Mouse (Mus musculus) intestine, postnatal 0 days (tissue): Measurements from ENCODE around the gene Fgfr2. TPM values are rescaled to one million over a fixed set of nuclear protein-coding genes. Genes with fewer than 3 reads are reported as not detected.

ENCODE experiments used
- ATAC-seq: fragments of 200-750 bp; cut with Nextera tagmentation; 2 replicates; pipeline ENCODE4 v1.8.0; 2017; ENCODE audit warnings: mild to moderate bottlenecking, moderate TSS enrichment, moderate library complexity
- H3K27ac ChIP-seq: fragments of 300-500 bp; sonication (generic); 2 replicates; pipeline ENCODE4 v1.5.1; 2014; ENCODE audit warnings: mild to moderate bottlenecking, low read depth, low read length, moderate library complexity
- H3K27me3 ChIP-seq: fragments of 300-500 bp; sonication (generic); replicated peaks from 2 replicates; pipeline ENCODE4 v1.6.1; 2014; ENCODE audit warnings: low read length, mixed read lengths; ENCODE audit not compliant: control insufficient read depth, insufficient read depth
- H3K36me3 ChIP-seq: fragments of 300-500 bp; sonication (generic); 2 replicates; pipeline ENCODE4 v1.6.1; 2014; ENCODE audit warnings: mild to moderate bottlenecking, moderate library complexity; ENCODE audit not compliant: control insufficient read depth, insufficient read depth
- H3K4me1 ChIP-seq: fragments of 300-500 bp; sonication (generic); replicated peaks from 2 replicates; pipeline ENCODE4 v1.6.1; 2014; ENCODE audit warnings: antibody characterized with exemption, low read length, mixed read lengths; ENCODE audit not compliant: control insufficient read depth, insufficient read depth
- H3K4me2 ChIP-seq: fragments of 300-500 bp; sonication (generic); replicated peaks from 2 replicates; pipeline ENCODE4 v1.6.1; 2014; ENCODE audit warnings: low read depth, mild to moderate bottlenecking, moderate library complexity
- H3K4me3 ChIP-seq: fragments of 300-500 bp; sonication (generic); 2 replicates; pipeline ENCODE4 v1.5.1; 2014; ENCODE audit warnings: low read depth, low read length
- H3K9ac ChIP-seq: fragments of 300-500 bp; sonication (generic); 2 replicates; pipeline ENCODE4 v1.6.1; 2014; ENCODE audit warnings: mild to moderate bottlenecking, low read depth, low read length
- H3K9me3 ChIP-seq: fragments of 300-500 bp; sonication (generic); 2 replicates; pipeline ENCODE4 v1.6.1; 2016; ENCODE audit warnings: mixed run types; ENCODE audit not compliant: control insufficient read depth
- CTCF ChIP-seq: sonication (generic); IDR thresholded peaks from 2 replicates; pipeline ENCODE4 v1.5.1; 2016; ENCODE audit warnings: low read depth, mild to moderate bottlenecking, control low read depth, antibody characterized with exemption, moderate library complexity
- WGBS: fragments of 180-500 bp; shearing (Covaris S2); extraction: QIAGEN DNeasy Blood & Tissue Kit; methylation state at CpG from one replicate; pipeline ENCODE4 v1.1.7; 2014; 5-methylcytosine and 5-hydroxymethylcytosine counted together
- polyA plus RNA-seq: library from polyadenylated mRNA; unstranded; fragments of >200 nt; fragmentation: Nextera tagmentation; extraction: Ambion mirVana; gene quantifications from 2 replicates; pipeline ENCODE4 v1.2.1, GENCODE M21; 2015

The Fgfr2 gene
- polyA plus RNA-seq, 1 experiment from 2014 or later = 29.5 TPM

DNA sequence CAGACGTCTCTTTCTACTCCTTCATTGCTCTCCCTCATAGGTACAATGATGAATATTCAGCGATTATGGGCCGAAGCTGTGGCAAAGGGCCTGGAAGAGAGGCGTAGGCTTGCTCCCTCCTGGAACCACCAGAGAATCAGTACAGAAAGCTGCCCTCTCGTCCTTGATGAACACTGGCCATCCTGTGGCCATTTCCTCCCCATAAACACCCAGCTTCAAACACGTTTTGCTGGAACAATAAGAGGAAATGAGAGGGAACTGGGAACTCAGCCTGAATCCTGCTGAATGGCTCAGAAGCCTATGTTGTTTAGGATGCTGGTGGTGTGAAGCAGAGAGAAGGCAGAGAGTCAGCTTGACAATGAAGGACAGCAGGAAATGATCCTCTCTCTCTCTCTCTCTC lies 784.8 kb downstream of the Fgfr2 start:
- ATAC-seq = no peak
- Histone ChIP-seq H3K4me3 (no peak overlapping the region), H3K27ac (peak overlapping the region; percentile 3; the same call in 1 of the 2 replicates), H3K4me1 (no peaks in the 10 kb centered on the region), H3K9ac (no peak overlapping the region), H3K27me3 (no peaks in the 10 kb centered on the region), H3K36me3 (no peaks in the 10 kb centered on the region), H3K4me2 (no peak overlapping the region), H3K9me3 (no peaks in the 10 kb centered on the region)
- WGBS = 68% methylated on average over 6 of the region's 6 CpGs
- no peak for TF ChIP-seq CTCF

DNA sequence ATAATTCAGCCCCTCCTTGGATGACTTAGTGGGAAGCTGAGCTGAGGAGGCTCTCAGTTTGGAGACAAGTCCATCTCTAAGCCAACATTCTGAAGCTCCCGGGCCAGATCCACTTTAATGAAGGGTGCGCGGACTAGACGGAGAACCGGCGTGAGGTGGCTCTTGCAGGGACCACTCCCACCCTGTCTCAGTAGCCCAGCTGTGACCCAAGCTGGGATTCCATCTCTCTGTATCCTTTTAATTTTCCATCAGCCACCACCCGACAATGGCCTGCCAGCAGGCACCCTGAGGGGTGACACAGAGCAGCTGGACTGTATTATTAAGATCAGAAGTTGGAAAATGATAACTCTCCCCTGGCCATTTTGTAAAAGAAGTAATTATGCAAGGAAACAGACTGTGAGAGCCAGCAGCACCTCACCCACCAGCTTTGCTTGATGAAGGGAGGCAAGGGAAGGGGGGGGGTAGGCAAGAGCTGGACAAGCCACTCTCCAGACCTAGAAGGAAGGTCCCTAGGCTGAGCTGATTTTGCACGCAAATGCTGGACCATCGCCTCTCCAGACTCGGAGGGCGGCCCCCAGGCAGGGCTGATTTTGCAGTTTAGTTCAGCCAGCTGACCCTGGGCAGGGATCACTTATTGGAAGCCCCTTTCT lies 785.8 kb downstream of the Fgfr2 start:
- Histone ChIP-seq H3K27ac (no peak overlapping the region), H3K4me1 (no peaks in the 10 kb centered on the region), H3K9ac (no peak overlapping the region), H3K4me3 (no peak overlapping the region), H3K27me3 (no peaks in the 10 kb centered on the region), H3K9me3 (no peaks in the 10 kb centered on the region), H3K36me3 (no peaks in the 10 kb centered on the region), H3K4me2 (no peak overlapping the region)
- ATAC-seq = no peak
- TF ChIP-seq CTCF = no peak
- WGBS = 77% methylated on average over 11 of the region's 11 CpGs

DNA sequence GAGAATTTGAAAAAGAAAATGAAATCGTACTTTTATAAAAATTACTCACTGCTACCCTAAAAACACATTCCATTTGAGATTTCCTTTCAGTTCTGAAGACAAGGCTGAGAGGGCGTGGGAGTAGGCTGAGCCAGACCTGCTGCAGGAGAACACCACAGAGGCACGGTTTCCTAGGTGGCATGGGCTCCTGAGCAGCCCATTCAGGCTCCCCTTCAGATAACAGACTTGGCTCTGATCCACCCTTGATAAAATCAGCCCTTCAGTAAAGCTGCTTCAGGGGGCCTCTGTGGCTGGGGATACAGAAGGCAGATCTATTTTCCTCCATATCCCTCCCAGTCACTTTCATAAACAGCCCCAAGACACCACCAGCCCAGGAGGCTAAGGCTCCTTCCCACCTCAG lies 786.4 kb downstream of the Fgfr2 start:
- H3K4me2 ChIP-seq = no peak overlapping the region
- 51% methylated on average over 3 of the region's 3 CpGs for WGBS
- H3K36me3 ChIP-seq = no peaks in the 10 kb centered on the region
- no peak for ATAC-seq
- no peaks in the 10 kb centered on the region for H3K27me3 ChIP-seq
- H3K4me1 ChIP-seq = no peaks in the 10 kb centered on the region
- no peak for TF ChIP-seq CTCF
- no peak overlapping the region for H3K4me3 ChIP-seq
- H3K27ac ChIP-seq = no peak overlapping the region
- H3K9ac ChIP-seq = no peak overlapping the region
- H3K9me3 ChIP-seq = no peaks in the 10 kb centered on the region

DNA sequence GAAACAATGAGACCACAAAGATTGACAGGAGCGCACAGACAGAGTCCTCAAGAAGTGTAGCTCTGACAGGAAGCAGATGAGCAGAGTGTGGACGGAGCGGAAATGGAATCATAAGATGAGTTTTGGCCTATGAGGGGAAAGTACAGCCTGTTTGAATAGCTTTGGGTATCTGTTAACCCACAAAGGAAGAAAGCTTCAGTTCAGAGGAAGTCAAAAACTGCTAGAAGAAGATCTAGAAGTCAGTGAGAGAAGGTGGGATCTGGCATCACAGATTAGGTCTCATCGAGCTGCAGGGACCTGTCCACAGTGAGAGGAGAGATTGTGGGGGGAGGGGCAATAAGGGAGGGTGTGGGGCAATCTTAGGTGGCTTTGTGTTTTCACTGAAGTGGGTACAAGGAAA lies 787.8 kb downstream of the Fgfr2 start:
- Histone ChIP-seq H3K4me1 (no peaks in the 10 kb centered on the region), H3K4me3 (no peak overlapping the region), H3K9ac (no peak overlapping the region), H3K27ac (no peak overlapping the region), H3K9me3 (no peaks in the 10 kb centered on the region), H3K4me2 (no peak overlapping the region), H3K36me3 (no peaks in the 10 kb centered on the region), H3K27me3 (no peaks in the 10 kb centered on the region)
- TF ChIP-seq CTCF = no peak
- 88% methylated on average over 4 of the region's 4 CpGs for WGBS
- no peak for ATAC-seq

DNA sequence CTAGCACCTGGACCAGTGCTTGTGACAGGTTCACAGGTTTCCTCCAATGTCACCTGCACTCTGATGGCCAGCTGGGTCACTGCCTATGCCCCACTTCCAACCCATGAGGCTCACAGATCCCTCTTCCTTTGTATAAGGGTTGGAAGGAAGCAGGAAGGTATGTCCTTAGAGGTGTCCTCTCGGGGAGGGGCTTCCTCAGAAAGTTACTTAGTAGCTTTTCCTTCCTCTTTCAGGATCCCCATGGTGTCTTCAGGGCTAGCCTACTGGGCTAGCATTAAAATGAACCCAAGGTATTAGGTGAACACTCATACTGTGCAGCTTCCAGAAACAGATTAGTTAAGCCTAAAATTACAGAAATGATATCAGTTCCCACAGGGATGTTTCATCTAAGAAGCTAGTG lies 790.1 kb downstream of the Fgfr2 start:
- Histone ChIP-seq H3K4me2 (no peak overlapping the region), H3K4me3 (no peak overlapping the region), H3K4me1 (no peaks in the 10 kb centered on the region), H3K9ac (no peak overlapping the region), H3K27me3 (no peaks in the 10 kb centered on the region), H3K27ac (no peak overlapping the region), H3K9me3 (no peaks in the 10 kb centered on the region), H3K36me3 (no peaks in the 10 kb centered on the region)
- WGBS = 64% methylated on average over 1 of the region's 1 CpGs
- no peak for TF ChIP-seq CTCF
- no peak for ATAC-seq

DNA sequence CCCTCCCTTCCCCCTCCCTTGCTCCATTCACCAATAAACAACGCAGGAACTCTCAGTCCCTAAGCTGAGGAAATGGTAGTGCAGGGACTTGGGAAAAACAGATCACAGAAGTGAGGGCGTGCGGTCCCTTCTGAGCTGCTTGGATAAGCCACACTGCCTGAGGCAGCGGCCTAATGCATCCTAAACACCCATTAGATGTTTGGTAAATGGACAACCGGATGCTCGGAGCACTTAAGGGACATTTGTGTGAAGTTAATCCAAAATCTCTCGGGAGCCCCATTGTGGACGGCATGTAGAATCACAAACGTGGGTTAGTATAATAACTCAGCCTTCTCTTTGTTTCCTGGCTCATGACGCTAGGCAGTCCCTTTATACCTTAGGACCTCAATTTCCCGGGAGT lies 791.0 kb downstream of the Fgfr2 start:
- WGBS = 52% methylated on average over 11 of the region's 11 CpGs
- H3K4me2 ChIP-seq = no peak overlapping the region
- ATAC-seq = no peak
- H3K9me3 ChIP-seq = no peaks in the 10 kb centered on the region
- no peaks in the 10 kb centered on the region for H3K36me3 ChIP-seq
- H3K4me3 ChIP-seq = no peak overlapping the region
- no peak overlapping the region for H3K9ac ChIP-seq
- peak; percentile 51 for TF ChIP-seq CTCF
- no peaks in the 10 kb centered on the region for H3K27me3 ChIP-seq
- H3K27ac ChIP-seq = no peak overlapping the region
- no peaks in the 10 kb centered on the region for H3K4me1 ChIP-seq

DNA sequence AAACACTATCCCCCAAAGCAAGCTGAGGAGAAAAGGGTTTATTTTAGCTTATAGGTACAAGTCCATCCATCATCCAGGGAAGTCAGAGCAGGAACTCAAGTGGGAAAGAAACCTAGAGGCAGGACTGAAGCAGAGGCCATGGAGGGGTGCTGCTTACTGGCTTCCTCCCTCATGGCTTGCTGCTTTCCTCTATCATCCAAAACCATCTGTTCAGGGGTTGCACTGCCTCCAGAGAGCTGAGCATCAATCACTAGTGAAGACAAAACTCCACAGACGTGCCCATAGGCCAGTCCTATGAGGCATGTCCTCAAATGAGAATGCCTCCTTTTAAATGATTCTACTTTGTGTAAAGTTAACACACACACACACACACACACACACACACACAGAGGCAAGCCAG lies 793.0 kb downstream of the Fgfr2 start:
- H3K4me1 ChIP-seq = no peaks in the 10 kb centered on the region
- H3K9me3 ChIP-seq = no peaks in the 10 kb centered on the region
- no peak for TF ChIP-seq CTCF
- no peak overlapping the region for H3K27ac ChIP-seq
- ATAC-seq = no peak
- no peak overlapping the region for H3K4me2 ChIP-seq
- no peak overlapping the region for H3K9ac ChIP-seq
- no peaks in the 10 kb centered on the region for H3K36me3 ChIP-seq
- H3K4me3 ChIP-seq = no peak overlapping the region
- WGBS = 63% methylated on average over 1 of the region's 1 CpGs
- no peaks in the 10 kb centered on the region for H3K27me3 ChIP-seq
